Mouse (Mus musculus): ENCODE measurements around the gene Hspa5. TPM values are rescaled to one million over a fixed set of nuclear protein-coding genes. Genes with fewer than 3 reads are reported as not detected.
A peak's percentile ranks its signal among the peaks of the same experiment; 100 is the strongest.

The Hspa5 gene
- polyA plus RNA-seq, 1 experiment, result 520 TPM

DNA sequence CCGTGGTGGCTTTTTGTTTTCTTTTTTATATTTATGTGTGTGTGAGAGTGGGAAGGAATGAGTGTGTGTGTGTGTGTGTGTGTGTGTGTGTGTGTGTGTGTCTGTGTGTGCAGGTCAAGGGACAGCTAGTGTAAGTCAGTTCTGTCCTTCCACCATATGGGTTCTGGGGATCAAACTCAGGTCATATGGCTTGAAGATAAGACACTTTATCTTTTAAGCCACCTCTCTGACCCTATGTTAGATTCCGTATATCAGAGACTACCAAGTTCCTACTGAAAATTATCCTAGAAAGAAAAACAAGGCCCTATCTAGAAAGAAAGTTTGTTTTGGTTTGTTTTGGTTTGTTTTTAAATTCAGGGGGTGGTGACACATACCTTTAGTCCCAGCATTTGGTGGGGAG lies 9.6 kb upstream of the Hspa5 start:
- Histone ChIP-seq H3K4me3 (ENCODE audit: insufficient read depth, poor library complexity, severe bottlenecking) (no peak overlapping the region), H3K79me2 (ENCODE audit: control insufficient read depth, insufficient read depth) (no peaks in the 10 kb centered on the region), H3ac (ENCODE audit: control insufficient read depth, insufficient read length, low read depth) (no peak overlapping the region), H3K79me3 (ENCODE audit: low read depth) (no peaks in the 10 kb centered on the region), H3K36me3 (ENCODE audit: control insufficient read depth, insufficient read depth) (no peaks in the 10 kb centered on the region), H3K27me3 (ENCODE audit: control insufficient read depth, insufficient read depth, insufficient read length) (no peaks in the 10 kb centered on the region)
- TF ChIP-seq FOSL1 (IDR thresholded peaks at IDR 0.05; ENCODE audit: insufficient read depth, low read length, poor library complexity, severe bottlenecking), result no peak
- no peak for TF ChIP-seq CEBPB (IDR thresholded peaks at IDR 0.05; ENCODE audit: low read depth)
- no peak for TF ChIP-seq MYOD1 (IDR thresholded peaks at IDR 0.05; ENCODE audit: control insufficient read depth, insufficient read length, low read depth)
- no peak for TF ChIP-seq MYOG (IDR thresholded peaks at IDR 0.05; ENCODE audit: control insufficient read depth, extremely low read depth, insufficient read length)
- no peak for TF ChIP-seq CTCF (IDR thresholded peaks at IDR 0.05; ENCODE audit: control insufficient read depth, insufficient read depth, insufficient read length)
- no peak for TF ChIP-seq MAX (IDR thresholded peaks at IDR 0.05)
- no peak for TF ChIP-seq USF1 (IDR thresholded peaks at IDR 0.05; ENCODE audit: low read depth)

GRCm38 (mm10) chr2:34762872-34763271 lies 8.9 kb upstream of the Hspa5 start:
- TF ChIP-seq MYOD1 (IDR thresholded peaks at IDR 0.05; ENCODE audit: control insufficient read depth, insufficient read length, low read depth), result no peak
- no peak for TF ChIP-seq CEBPB (IDR thresholded peaks at IDR 0.05; ENCODE audit: low read depth)
- TF ChIP-seq USF1 (IDR thresholded peaks at IDR 0.05; ENCODE audit: low read depth), result no peak
- no peak for TF ChIP-seq MAX (IDR thresholded peaks at IDR 0.05)
- no peak for TF ChIP-seq CTCF (IDR thresholded peaks at IDR 0.05; ENCODE audit: control insufficient read depth, insufficient read depth, insufficient read length)
- TF ChIP-seq MYOG (IDR thresholded peaks at IDR 0.05; ENCODE audit: control insufficient read depth, extremely low read depth, insufficient read length), result no peak
- no peak for TF ChIP-seq FOSL1 (IDR thresholded peaks at IDR 0.05; ENCODE audit: insufficient read depth, low read length, poor library complexity, severe bottlenecking)
- H3K27me3 ChIP-seq (ENCODE audit: control insufficient read depth, insufficient read depth, insufficient read length), result no peaks in the 10 kb centered on the region
- no peak overlapping the region for H3K4me3 ChIP-seq (ENCODE audit: insufficient read depth, poor library complexity, severe bottlenecking)
- no peak overlapping the region for H3ac ChIP-seq (ENCODE audit: control insufficient read depth, insufficient read length, low read depth)
- H3K79me2 ChIP-seq (ENCODE audit: control insufficient read depth, insufficient read depth), result no peaks in the 10 kb centered on the region
- no peaks in the 10 kb centered on the region for H3K36me3 ChIP-seq (ENCODE audit: control insufficient read depth, insufficient read depth)
- H3K79me3 ChIP-seq (ENCODE audit: low read depth), result no peaks in the 10 kb centered on the region

GRCm38 (mm10) chr2:34764801-34765200 lies 7.0 kb upstream of the Hspa5 start:
- no peak overlapping the region for H3K4me3 ChIP-seq (ENCODE audit: insufficient read depth, poor library complexity, severe bottlenecking)
- no peaks in the 10 kb centered on the region for H3K79me2 ChIP-seq (ENCODE audit: control insufficient read depth, insufficient read depth)
- no peak overlapping the region for H3ac ChIP-seq (ENCODE audit: control insufficient read depth, insufficient read length, low read depth)
- no peaks in the 10 kb centered on the region for H3K79me3 ChIP-seq (ENCODE audit: low read depth)
- no peak for TF ChIP-seq MYOG (IDR thresholded peaks at IDR 0.05; ENCODE audit: control insufficient read depth, extremely low read depth, insufficient read length)
- TF ChIP-seq MYOD1 (IDR thresholded peaks at IDR 0.05; ENCODE audit: control insufficient read depth, insufficient read length, low read depth), result no peak
- no peak for TF ChIP-seq MAX (IDR thresholded peaks at IDR 0.05)
- TF ChIP-seq FOSL1 (IDR thresholded peaks at IDR 0.05; ENCODE audit: insufficient read depth, low read length, poor library complexity, severe bottlenecking), result no peak
- TF ChIP-seq USF1 (IDR thresholded peaks at IDR 0.05; ENCODE audit: low read depth), result no peak
- no peak for TF ChIP-seq CTCF (IDR thresholded peaks at IDR 0.05; ENCODE audit: control insufficient read depth, insufficient read depth, insufficient read length)
- no peak for TF ChIP-seq CEBPB (IDR thresholded peaks at IDR 0.05; ENCODE audit: low read depth)
- H3K27me3 ChIP-seq (ENCODE audit: control insufficient read depth, insufficient read depth, insufficient read length), result no peaks in the 10 kb centered on the region
- H3K36me3 ChIP-seq (ENCODE audit: control insufficient read depth, insufficient read depth), result no peaks in the 10 kb centered on the region

- no peak overlapping the region for H3ac ChIP-seq (ENCODE audit: control insufficient read depth, insufficient read length, low read depth)
- H3K36me3 ChIP-seq (ENCODE audit: control insufficient read depth, insufficient read depth), result peaks cover 27% of the 10 kb centered on the region
- no peak for TF ChIP-seq USF1 (IDR thresholded peaks at IDR 0.05; ENCODE audit: low read depth)
- peak; percentile 47 for TF ChIP-seq FOSL1 (IDR thresholded peaks at IDR 0.05; ENCODE audit: insufficient read depth, low read length, poor library complexity, severe bottlenecking)
- TF ChIP-seq MAX (IDR thresholded peaks at IDR 0.05), result no peak
- peak; percentile 96 for TF ChIP-seq CEBPB (IDR thresholded peaks at IDR 0.05; ENCODE audit: low read depth)
- peaks cover 40% of the 10 kb centered on the region for H3K79me3 ChIP-seq (ENCODE audit: low read depth)
- H3K4me3 ChIP-seq (ENCODE audit: insufficient read depth, poor library complexity, severe bottlenecking), result no peak overlapping the region
- peaks cover 47% of the 10 kb centered on the region for H3K79me2 ChIP-seq (ENCODE audit: control insufficient read depth, insufficient read depth)
- H3K27me3 ChIP-seq (ENCODE audit: control insufficient read depth, insufficient read depth, insufficient read length), result no peaks in the 10 kb centered on the region
Observed at GRCm38 (mm10) chr2:34770049-34770448, 1.7 kb upstream of the Hspa5 start.

DNA sequence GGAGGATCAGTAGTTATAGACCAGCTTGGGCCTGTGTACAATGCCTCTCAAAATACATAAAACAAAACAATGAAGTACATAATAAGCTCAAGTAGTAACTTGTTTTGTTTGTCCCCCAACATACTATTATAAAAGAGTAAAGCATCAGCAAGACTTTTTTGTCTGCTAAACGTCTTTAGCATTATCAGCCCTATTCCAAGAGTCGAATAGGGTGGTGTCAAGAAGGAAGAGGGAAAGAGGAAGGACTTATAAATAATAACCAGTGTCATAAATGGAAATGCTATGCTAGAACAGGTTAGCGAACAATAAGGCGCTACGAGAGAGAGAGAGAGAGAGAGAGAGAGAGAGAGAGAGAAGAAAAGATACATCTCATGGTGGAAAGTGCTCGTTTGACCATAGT lies 819 bp upstream of the Hspa5 start:
- H3K27me3 ChIP-seq (ENCODE audit: control insufficient read depth, insufficient read depth, insufficient read length), result no peaks in the 10 kb centered on the region
- H3K36me3 ChIP-seq (ENCODE audit: control insufficient read depth, insufficient read depth), result peaks cover 36% of the 10 kb centered on the region
- peak overlapping the region; percentile 97 for H3K4me3 ChIP-seq (ENCODE audit: insufficient read depth, poor library complexity, severe bottlenecking)
- peak overlapping the region; percentile 97 for H3ac ChIP-seq (ENCODE audit: control insufficient read depth, insufficient read length, low read depth)
- H3K79me2 ChIP-seq (ENCODE audit: control insufficient read depth, insufficient read depth), result peaks cover 56% of the 10 kb centered on the region
- TF ChIP-seq CEBPB (IDR thresholded peaks at IDR 0.05; ENCODE audit: low read depth) (no peak), FOSL1 (IDR thresholded peaks at IDR 0.05; ENCODE audit: insufficient read depth, low read length, poor library complexity, severe bottlenecking) (no peak)
- H3K79me3 ChIP-seq (ENCODE audit: low read depth), result peaks cover 49% of the 10 kb centered on the region
